Mouse (Mus musculus) adrenal gland, postnatal 36 days (tissue): ENCODE results near the gene Snx17. TPM values are rescaled to one million over a fixed set of nuclear protein-coding genes. Genes with fewer than 3 reads are reported as not detected.

Source experiments
- DNase-seq, 2 experiments: peaks; one replicate each; pipeline ENCODE4 v3.0.0; 2021; ENCODE audit warnings: mixed read lengths in 1 of 2
- total RNA-seq, 2 experiments: library from RNA; stranded (reverse); gene quantifications; 2 replicates each; pipeline ENCODE4 v1.2.3; 2021

Snx17 gene
- total RNA-seq, 2 experiments from 2014 or later: 106 to 110 TPM

GRCm38 (mm10) chr5:31226641-31227040 is 33.6 kb downstream of the Snx17 start:
- no peak for DNase-seq

DNA sequence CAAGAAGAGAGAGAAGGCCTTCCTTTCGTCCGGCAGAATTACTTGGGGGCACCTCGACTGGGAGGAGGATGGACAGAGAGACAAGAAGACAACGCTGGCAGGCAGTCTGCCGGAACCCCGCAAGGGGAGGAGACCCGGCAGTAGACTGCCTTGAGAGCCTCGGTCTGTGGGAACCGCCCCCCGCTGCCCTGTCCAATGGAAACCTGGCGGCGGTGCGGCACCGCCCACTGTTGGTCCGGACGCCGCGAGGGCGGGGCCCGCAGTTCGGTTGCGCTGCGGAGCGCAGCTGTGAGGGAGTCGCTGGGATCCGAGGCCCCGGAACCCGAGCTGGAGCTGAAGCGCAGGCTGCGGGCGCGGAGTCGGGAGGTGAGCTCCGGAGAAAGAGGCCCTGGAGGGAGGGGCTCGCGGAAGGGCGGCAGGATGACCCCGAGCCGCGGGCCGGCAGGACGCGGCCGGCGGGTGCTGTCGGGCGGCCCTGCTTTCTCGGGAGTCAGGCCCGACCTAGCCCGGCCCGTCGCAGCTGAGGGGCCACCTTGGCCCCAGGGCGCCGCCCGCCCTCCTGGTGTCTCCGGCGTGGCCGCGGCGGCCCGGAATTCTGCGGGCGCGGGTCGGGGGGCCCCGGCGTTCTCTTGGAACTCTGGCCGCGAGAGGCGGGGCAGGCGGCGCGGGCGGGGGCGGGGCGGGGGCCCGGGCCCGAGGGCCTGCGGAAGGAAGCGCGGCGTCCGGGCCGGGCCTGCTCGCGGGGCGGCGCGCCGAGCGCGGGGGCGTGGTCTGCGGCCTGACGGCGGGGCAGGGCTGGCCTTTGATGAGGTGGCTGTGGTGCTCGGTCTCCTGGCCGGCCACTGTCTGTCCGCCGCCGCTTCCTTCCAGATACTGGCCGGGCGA is 47.9 kb downstream of the Snx17 start, which contains the start of the genes Nrbp1 and Gm9970:
Nrbp1 (plus strand) TSS at position 228 of the 885 bp plus-strand sequence.
Gm9970 (minus strand) TSS at position 596 of the 885 bp plus-strand sequence.
- peak; percentile 98 to 99 for DNase-seq

GRCm38 (mm10) chr5:31241522-31242034 is 48.6 kb downstream of the Snx17 start:
- no peak for DNase-seq

DNA sequence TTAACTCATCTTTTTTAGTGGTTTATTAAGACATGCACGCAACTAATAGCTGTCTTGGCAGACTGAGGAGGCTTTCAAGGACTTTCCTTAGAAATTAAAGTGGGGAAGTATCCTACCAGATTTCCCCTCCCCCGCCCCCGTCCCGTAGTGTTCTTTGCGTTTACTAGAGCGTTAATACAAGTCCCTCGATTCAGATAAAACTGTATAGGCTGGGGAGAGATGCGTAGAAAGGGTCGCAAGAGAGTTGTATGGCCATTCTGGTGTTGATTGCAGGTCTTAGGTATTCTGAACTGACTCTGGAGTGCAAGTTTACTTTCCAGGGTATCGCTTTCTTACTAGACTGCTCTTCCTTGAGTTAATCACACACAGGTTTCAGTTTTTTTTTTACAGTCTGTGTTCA is 49.2 kb downstream of the Snx17 start:
- DNase-seq: no peak

Other genes starting within 250 kb of the Snx17 start
- gene Cgref1, start 247.6 kb upstream of the Snx17 start, total RNA-seq: 1 to 10 TPM in 1 of 2 experiments, under 1 TPM in 1; 0.89 to 1.3 TPM
- 100 to 1,000 TPM; 121 to 157 TPM for gene Preb, start 232.9 kb upstream of the Snx17 start, total RNA-seq
- 1 to 10 TPM; 1.1 to 2.8 TPM for gene Tcf23, start 224.6 kb upstream of the Snx17 start, total RNA-seq
- 100 to 1,000 TPM; 106 to 128 TPM for gene Atraid, start 144.9 kb upstream of the Snx17 start, total RNA-seq
- 10 to 100 TPM; 26.6 to 30.3 TPM for gene Slc5a6, start 144.3 kb upstream of the Snx17 start, total RNA-seq
- gene Cad, start 138.4 kb upstream of the Snx17 start, total RNA-seq: 10 to 100 TPM; 22.9 to 29.7 TPM
- not detected for gene Dnajc5g, start 86.9 kb upstream of the Snx17 start, total RNA-seq
- gene Slc30a3, start 85.0 kb upstream of the Snx17 start, total RNA-seq: not detected
- gene Trim54, start 76.5 kb upstream of the Snx17 start, total RNA-seq: under 1 TPM in 1 of 2 experiments, not detected in 1; 0.20 TPM
- not detected for gene Ucn, start 54.4 kb upstream of the Snx17 start, total RNA-seq
- gene Mpv17, start 39.0 kb upstream of the Snx17 start, total RNA-seq: 10 to 100 TPM; 57.5 to 62.1 TPM
- gene Gm29609, start 13.3 kb upstream of the Snx17 start, total RNA-seq: under 1 TPM; 0.60 to 0.79 TPM
- gene Gtf3c2, start 13.1 kb upstream of the Snx17 start, total RNA-seq: 10 to 100 TPM; 53.8 to 64.0 TPM
- 10 to 100 TPM; 43.2 to 60.5 TPM for gene Eif2b4, start 203 bp downstream of the Snx17 start, total RNA-seq
- gene Zfp513, start 9.1 kb downstream of the Snx17 start, total RNA-seq: 10 to 100 TPM; 28.1 to 34.1 TPM
- 100 to 1,000 TPM; 105 to 129 TPM for gene Ppm1g, start 27.5 kb downstream of the Snx17 start, total RNA-seq
- gene Nrbp1, start 47.6 kb downstream of the Snx17 start, total RNA-seq: 10 to 100 TPM; 80.6 to 95.8 TPM
- not detected for gene Gm9970, start 48.0 kb downstream of the Snx17 start, total RNA-seq
- gene Krtcap3, start 58.5 kb downstream of the Snx17 start, total RNA-seq: 1 to 10 TPM; 3.7 to 4.1 TPM
- gene Ift172, start 97.9 kb downstream of the Snx17 start, total RNA-seq: 10 to 100 TPM; 30.4 to 39.0 TPM
- 10 to 100 TPM in 1 of 2 experiments, 1 to 10 TPM in 1; 7.5 to 13.8 TPM for gene Fndc4, start 102.9 kb downstream of the Snx17 start, total RNA-seq
- under 1 TPM in 1 of 2 experiments, not detected in 1; 0.43 TPM for gene Gckr, start 104.2 kb downstream of the Snx17 start, total RNA-seq